Mouse (Mus musculus) liver, adult 2 months (tissue): ENCODE results near the gene Numbl. TPM values are rescaled to one million over a fixed set of nuclear protein-coding genes. Genes with fewer than 3 reads are reported as not detected.

Source experiments
- DNase-seq: peaks from one replicate; pipeline ENCODE4 v3.0.0-alpha.2; 2011; ENCODE audit warnings: low read depth, low spot score; ENCODE audit errors: extremely low read depth
- H3K27ac ChIP-seq: fragments of 200-500 bp; replicated peaks from 2 replicates; pipeline ENCODE4 v1.5.1; 2012; ENCODE audit warnings: low read depth, mild to moderate bottlenecking, control low read depth, inconsistent platforms, low read length; ENCODE audit not compliant: insufficient read depth
- H3K27me3 ChIP-seq: fragments of 200-500 bp; 2 replicates; pipeline ENCODE4 v1.6.1; 2012; ENCODE audit warnings: mild to moderate bottlenecking, moderate library complexity, low read length, inconsistent platforms; ENCODE audit not compliant: control insufficient read depth, insufficient read depth
- H3K36me3 ChIP-seq: fragments of 200-500 bp; 2 replicates; pipeline ENCODE4 v1.6.1; 2012; ENCODE audit warnings: low read length, inconsistent platforms; ENCODE audit not compliant: control insufficient read depth, insufficient read depth
- H3K4me1 ChIP-seq: fragments of 200-500 bp; 2 replicates; pipeline ENCODE4 v1.6.1; 2011; ENCODE audit warnings: low read length; ENCODE audit not compliant: control insufficient read depth, insufficient read depth
- H3K4me3 ChIP-seq: fragments of 200-500 bp; 2 replicates; pipeline ENCODE4 v1.5.1; 2011; ENCODE audit warnings: low read depth, mild to moderate bottlenecking, control low read depth, low read length, moderate library complexity; ENCODE audit not compliant: insufficient read depth
- H3K79me2 ChIP-seq: fragments of 200-500 bp; 2 replicates; pipeline ENCODE4 v1.6.1; 2012; ENCODE audit warnings: inconsistent platforms, mild to moderate bottlenecking, low read length, moderate library complexity; ENCODE audit not compliant: control insufficient read depth, insufficient read depth
- H3K9ac ChIP-seq: fragments of 200-500 bp; 2 replicates; pipeline ENCODE4 v1.6.1; 2012; ENCODE audit warnings: low read depth, mild to moderate bottlenecking, control low read depth, inconsistent platforms, low read length
- CTCF ChIP-seq: fragments of 200-500 bp; IDR thresholded peaks from 2 replicates; pipeline ENCODE4 v1.5.1; 2011; ENCODE audit warnings: low read depth, low read length, control low read depth
- POLR2A ChIP-seq: fragments of 200-500 bp; IDR thresholded peaks from 2 replicates; pipeline ENCODE4 v1.6.1; 2011; ENCODE audit warnings: low read length, control low read depth; ENCODE audit not compliant: insufficient read depth; ENCODE audit errors: extremely low read depth
- WGBS: fragments of 180-500 bp; shearing (Covaris S2); methylation state at CpG from one replicate; pipeline ENCODE4 v1.1.7; 2018; 5-methylcytosine and 5-hydroxymethylcytosine counted together
- polyA plus RNA-seq: library from polyadenylated mRNA; depleted of rRNA; stranded (reverse); fragments of >200 nt; gene quantifications from 2 replicates; pipeline ENCODE4 v1.2.3, GENCODE M21; 2012
- total RNA-seq: library from RNA; depleted of rRNA; stranded (reverse); fragments of >200 nt; gene quantifications from 2 replicates; pipeline ENCODE4 v1.2.3, GENCODE M21; 2014

Gene Numbl
- total and polyA plus RNA-seq, 2 experiments, result 0.46 to 1.5 TPM

DNA sequence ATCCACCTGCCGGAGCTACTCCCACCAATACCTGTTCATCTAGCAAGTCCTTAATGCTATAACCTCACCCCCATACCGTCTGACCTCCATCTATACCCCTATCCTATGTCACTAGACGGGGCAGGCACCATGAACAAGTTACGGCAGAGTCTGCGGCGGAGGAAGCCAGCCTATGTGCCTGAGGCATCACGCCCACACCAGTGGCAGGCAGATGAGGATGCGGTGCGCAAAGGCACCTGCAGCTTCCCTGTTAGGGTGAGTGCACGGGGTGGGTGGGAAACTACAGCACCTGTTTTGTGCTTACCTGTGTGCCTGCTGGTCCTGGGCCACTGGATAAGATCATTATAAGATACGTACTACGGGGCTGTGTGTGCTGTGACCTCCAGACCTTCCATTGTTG lies 6.5 kb downstream of the Numbl start:
- H3K36me3 ChIP-seq, result no peaks in the 10 kb centered on the region
- 93% methylated on average over 12 of the region's 12 CpGs for WGBS
- TF ChIP-seq POLR2A (no peak), CTCF (no peak)

DNA sequence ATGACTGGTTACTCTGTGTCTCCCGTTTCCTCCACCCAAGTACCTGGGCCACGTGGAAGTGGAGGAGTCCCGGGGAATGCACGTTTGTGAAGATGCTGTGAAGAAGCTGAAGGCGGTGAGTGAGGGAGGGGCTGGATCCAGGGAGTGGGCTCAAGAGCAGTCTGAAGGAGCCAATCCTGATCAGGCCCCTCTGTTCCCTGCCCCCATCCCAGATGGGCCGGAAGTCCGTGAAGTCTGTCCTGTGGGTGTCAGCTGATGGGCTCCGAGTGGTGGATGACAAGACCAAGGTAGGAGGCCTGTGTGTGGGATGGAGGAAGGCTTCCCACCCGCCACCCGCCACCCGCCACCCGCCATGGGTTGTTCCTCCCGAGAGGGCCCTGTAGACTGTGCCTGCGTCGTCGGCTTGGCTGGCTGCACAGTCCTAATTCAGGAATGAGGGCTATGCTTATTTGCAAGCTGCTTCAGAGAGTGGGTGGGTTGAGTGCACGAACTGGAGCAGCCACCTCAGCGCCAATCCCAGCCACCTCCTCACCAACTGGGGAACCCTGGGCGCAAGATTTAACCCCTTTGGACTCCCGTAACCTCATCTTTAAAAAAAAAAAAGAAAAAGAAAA lies 8.4 kb downstream of the Numbl start:
- Histone ChIP-seq H3K36me3 (no peaks in the 10 kb centered on the region), H3K27me3 (no peaks in the 10 kb centered on the region), H3K4me3 (no peak overlapping the region), H3K9ac (no peak overlapping the region), H3K27ac (no peak overlapping the region), H3K79me2 (no peaks in the 10 kb centered on the region), H3K4me1 (no peaks in the 10 kb centered on the region)
- WGBS, result 91% methylated on average over 20 of the region's 20 CpGs
- TF ChIP-seq CTCF, result no peak
- DNase-seq, result no peak

More for the DNA sequence above, 6.5 kb downstream of the Numbl start:
- Histone ChIP-seq H3K4me3 (no peak overlapping the region), H3K9ac (no peak overlapping the region), H3K27me3 (no peaks in the 10 kb centered on the region), H3K4me1 (no peaks in the 10 kb centered on the region), H3K27ac (no peak overlapping the region), H3K79me2 (no peaks in the 10 kb centered on the region)
- no peak for DNase-seq

DNA sequence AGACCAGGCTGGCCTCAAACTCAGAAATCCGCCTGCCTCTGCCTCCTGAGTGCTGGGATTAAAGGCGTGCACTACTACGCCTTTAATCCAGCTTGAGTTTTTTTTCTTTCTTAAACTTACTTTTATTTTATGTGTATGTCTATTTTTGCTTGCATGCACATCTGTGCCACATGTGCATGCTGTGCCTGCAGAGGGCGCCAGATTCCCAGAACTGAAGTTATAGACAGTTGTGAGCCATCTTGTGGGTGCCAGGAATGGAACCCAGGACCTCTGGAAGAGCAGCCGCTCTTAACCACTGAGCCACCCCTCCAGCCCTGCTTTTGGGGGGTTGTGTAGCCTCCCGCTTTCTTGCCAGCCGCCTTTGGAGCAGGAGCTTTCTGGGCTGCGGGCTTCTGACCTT lies 13.2 kb downstream of the Numbl start:
- WGBS, result 93% methylated on average over 8 of the region's 8 CpGs
- Histone ChIP-seq H3K79me2 (no peaks in the 10 kb centered on the region), H3K9ac (no peak overlapping the region), H3K27ac (no peak overlapping the region), H3K4me1 (no peaks in the 10 kb centered on the region), H3K27me3 (no peaks in the 10 kb centered on the region), H3K4me3 (no peak overlapping the region), H3K36me3 (no peaks in the 10 kb centered on the region)
- TF ChIP-seq CTCF (peak; percentile 17; the same call in 1 of the 2 replicates), POLR2A (no peak)
- DNase-seq, result no peak

DNA sequence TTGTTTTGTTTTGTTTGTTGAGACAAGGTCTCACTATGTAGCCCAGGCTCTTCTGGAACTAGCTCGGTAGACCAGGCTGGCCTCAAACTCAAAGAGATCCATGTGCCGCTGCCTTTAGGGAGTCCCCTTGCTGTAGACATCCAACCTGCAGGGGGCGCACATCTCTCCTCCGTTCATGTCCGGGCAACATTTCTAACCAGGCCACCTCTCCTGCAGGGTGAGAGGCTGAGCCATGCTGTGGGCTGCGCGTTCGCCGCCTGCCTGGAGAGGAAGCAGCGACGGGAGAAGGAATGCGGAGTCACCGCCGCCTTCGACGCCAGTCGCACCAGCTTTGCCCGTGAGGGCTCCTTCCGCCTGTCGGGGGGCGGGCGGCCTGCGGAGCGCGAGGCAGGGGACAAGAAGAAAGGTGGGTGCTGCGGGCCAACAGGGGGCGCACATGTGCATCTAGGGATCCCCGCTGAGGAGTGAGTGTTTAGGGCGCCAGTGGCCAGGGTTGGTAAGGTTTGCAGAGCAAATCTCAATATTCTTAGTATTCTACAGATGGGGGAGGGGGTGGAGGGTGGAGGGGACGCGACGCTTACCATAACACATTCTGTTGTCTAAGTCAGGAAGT lies 15.6 kb downstream of the Numbl start:
- Histone ChIP-seq H3K27me3 (no peaks in the 10 kb centered on the region), H3K4me1 (no peaks in the 10 kb centered on the region), H3K9ac (no peak overlapping the region), H3K36me3 (no peaks in the 10 kb centered on the region), H3K79me2 (no peaks in the 10 kb centered on the region), H3K27ac (no peak overlapping the region), H3K4me3 (peak overlapping the region; percentile 6; the same call in 1 of the 2 replicates)
- 65% methylated on average over 32 of the region's 32 CpGs for WGBS
- no peak for DNase-seq
- TF ChIP-seq POLR2A, result no peak
- TF ChIP-seq CTCF, result peak; percentile 62

- Histone ChIP-seq H3K4me1 (no peaks in the 10 kb centered on the region), H3K4me3 (no peak overlapping the region), H3K9ac (no peak overlapping the region), H3K27ac (no peak overlapping the region), H3K36me3 (no peaks in the 10 kb centered on the region), H3K27me3 (no peaks in the 10 kb centered on the region), H3K79me2 (no peaks in the 10 kb centered on the region)
- no peak for TF ChIP-seq POLR2A
- TF ChIP-seq CTCF, result no peak
- 92% methylated on average over 4 of the region's 4 CpGs for WGBS
- DNase-seq, result no peak
These were observed 16.7 kb downstream of the Numbl start for GRCm38 (mm10) chr7:27274916-27275315.

DNA sequence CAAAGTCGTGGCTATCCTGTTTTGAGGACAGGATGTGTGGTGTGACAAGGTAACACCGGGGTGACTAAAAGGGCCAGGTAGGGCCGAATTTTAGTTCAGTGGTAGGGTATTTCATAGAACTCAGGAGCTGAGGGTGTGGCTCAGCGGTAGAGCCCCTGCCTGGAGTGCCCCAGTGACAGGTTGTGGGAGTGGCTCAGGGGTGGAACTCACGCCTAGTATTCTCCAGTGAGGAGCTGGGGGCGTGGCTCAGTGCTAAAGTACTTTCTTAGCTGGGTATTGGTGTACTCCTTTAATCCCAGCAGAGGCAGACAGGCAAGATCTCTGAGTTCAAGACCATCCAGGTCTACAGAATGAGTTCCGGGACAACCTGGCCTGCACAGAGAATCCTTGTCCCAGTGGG lies 17.8 kb downstream of the Numbl start:
- TF ChIP-seq POLR2A (no peak), CTCF (no peak)
- Histone ChIP-seq H3K27ac (no peak overlapping the region), H3K4me3 (no peak overlapping the region), H3K36me3 (no peaks in the 10 kb centered on the region), H3K79me2 (no peaks in the 10 kb centered on the region), H3K4me1 (no peaks in the 10 kb centered on the region), H3K9ac (no peak overlapping the region), H3K27me3 (no peaks in the 10 kb centered on the region)
- DNase-seq, result no peak
- WGBS, result 77% methylated on average over 7 of the region's 7 CpGs
